Mouse (Mus musculus): Measurements from ENCODE around the gene Ceacam3. TPM values are rescaled to one million over a fixed set of nuclear protein-coding genes. Genes with fewer than 3 reads are reported as not detected.

The Ceacam3 gene
- polyA plus RNA-seq (2012; rRNA removed): 0.01 TPM in 1 of 2 replicates, not detected in the other

DNA sequence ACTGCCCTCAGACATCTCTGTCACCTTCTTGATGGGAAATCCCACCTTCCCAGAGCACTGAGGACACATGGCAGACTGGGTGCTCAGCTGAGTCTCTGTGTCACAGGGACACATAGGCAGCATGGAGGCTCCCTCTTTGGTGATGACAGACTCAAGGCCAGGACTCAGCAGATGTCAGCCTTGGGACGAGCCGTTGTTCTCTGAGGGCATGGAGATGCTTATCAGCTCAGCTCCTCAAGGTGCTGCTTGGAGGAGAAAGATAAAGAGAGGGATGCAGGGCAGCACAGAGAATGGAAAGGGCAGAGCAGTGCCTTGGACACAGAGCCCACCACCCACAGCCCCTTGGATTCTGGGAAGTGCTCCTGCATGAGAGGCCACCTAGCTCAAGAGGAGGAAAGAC, at the start of gene Ceacam3:
Ceacam3 (plus strand) TSS at position 352 of the 400 bp plus-strand sequence.

GRCm38 (mm10) chr7:17203177-17203576, 53.1 kb downstream of the Ceacam3 start, which contains the start of gene Psg29:
Psg29 (plus strand) TSS chr7:17203477.

Other genes starting within 250 kb of the Ceacam3 start
- 0.81 and 0.86 TPM in 2 replicates for gene Ptgir, start 243.8 kb upstream of the Ceacam3 start, polyA plus RNA-seq (2012; rRNA removed)
- 87.2 and 93.1 TPM in 2 replicates for gene Calm3, start 226.2 kb upstream of the Ceacam3 start, polyA plus RNA-seq (2012; rRNA removed)
- gene Pnmal2, start 205.6 kb upstream of the Ceacam3 start, polyA plus RNA-seq (2012; rRNA removed): 0.05 and 0.26 TPM in 2 replicates
- under 0.01 and 0.02 TPM in 2 replicates for gene Pnmal1, start 190.6 kb upstream of the Ceacam3 start, polyA plus RNA-seq (2012; rRNA removed)
- under 0.01 TPM in 2 replicates for gene Gm42372, start 167.2 kb upstream of the Ceacam3 start, polyA plus RNA-seq (2012; rRNA removed)
- gene Ccdc8, start 157.6 kb upstream of the Ceacam3 start, polyA plus RNA-seq (2012; rRNA removed): 2.4 and 2.5 TPM in 2 replicates
- 57.7 and 62.8 TPM in 2 replicates for gene Ppp5c, start 122.4 kb upstream of the Ceacam3 start, polyA plus RNA-seq (2012; rRNA removed)
- 8.1 and 10.3 TPM in 2 replicates for gene Hif3a, start 87.9 kb upstream of the Ceacam3 start, polyA plus RNA-seq (2012; rRNA removed)
- 0.05 and 0.16 TPM in 2 replicates for gene Psg16, start 76.2 kb upstream of the Ceacam3 start, polyA plus RNA-seq (2012; rRNA removed)
- gene Psg29, start 53.2 kb downstream of the Ceacam3 start, polyA plus RNA-seq (2012; rRNA removed): 0.01 and 0.02 TPM in 2 replicates